Mouse (Mus musculus) CH12.LX (cell line): Measurements from ENCODE around the gene Moap1. TPM values are rescaled to one million over a fixed set of nuclear protein-coding genes. Genes with fewer than 3 reads are reported as not detected.

Source experiments
- DNase-seq: peaks from one replicate; pipeline ENCODE4 v3.0.0-alpha.2; 2013; ENCODE audit errors: extremely low read depth
- H3K27ac ChIP-seq: 2 replicates; pipeline ENCODE4 v1.5.1; 2012; ENCODE audit warnings: low read depth, mild to moderate bottlenecking, control low read depth, moderate library complexity; ENCODE audit not compliant: insufficient read depth
- H3K27me3 ChIP-seq: replicated peaks from 2 replicates; pipeline ENCODE3; 2012; ENCODE audit warnings: inconsistent platforms
- H3K36me3 ChIP-seq, 2 experiments: replicated peaks in 1 of 2; 2 replicates each; pipeline versions ENCODE3 to v1.6.1; 2012; ENCODE audit warnings: inconsistent platforms in 1 of 2, low read length in 1 of 2, mild to moderate bottlenecking in 1 of 2, mixed read lengths in 1 of 2, moderate library complexity in 1 of 2; ENCODE audit not compliant: control insufficient read depth in 1 of 2, insufficient read depth in 1 of 2
- H3K4me1 ChIP-seq, 2 experiments: 2 replicates each; pipeline ENCODE4 v1.6.1; 2012; ENCODE audit warnings: inconsistent platforms in 1 of 2, moderate library complexity in 1 of 2; ENCODE audit not compliant: insufficient read depth in 2 of 2, control insufficient read depth in 1 of 2
- H3K4me2 ChIP-seq: 2 replicates; pipeline ENCODE4 v1.6.1; 2012; ENCODE audit warnings: low read depth, mild to moderate bottlenecking, control low read depth; ENCODE audit not compliant: poor library complexity, insufficient read depth, severe bottlenecking
- H3K4me3 ChIP-seq, 3 experiments: fragments of 150-350 bp in 1 of 3; sonication (generic) in 1 of 3; replicated peaks in 1 of 3; 2 replicates each; pipeline versions ENCODE3 to v1.5.1; 2011 to 2012; ENCODE audit warnings: low read depth in 2 of 3, low read length in 2 of 3, mild to moderate bottlenecking in 2 of 3, moderate library complexity in 2 of 3, control low read depth in 1 of 3, improper control_type of control experiment in 1 of 3, inconsistent platforms in 1 of 3, mixed read lengths in 1 of 3; ENCODE audit not compliant: poor library complexity in 1 of 3
- H3K79me2 ChIP-seq: replicated peaks from 2 replicates; pipeline ENCODE4 v1.6.1; 2012; ENCODE audit warnings: mild to moderate bottlenecking, moderate library complexity; ENCODE audit not compliant: control insufficient read depth, poor library complexity, insufficient read depth, severe bottlenecking; ENCODE audit errors: extremely low read depth
- H3K9ac ChIP-seq: 2 replicates; pipeline ENCODE4 v1.6.1; 2012; ENCODE audit warnings: low read depth, mild to moderate bottlenecking, control low read depth, moderate library complexity; ENCODE audit not compliant: insufficient read depth
- H3K9me3 ChIP-seq: replicated peaks from 2 replicates; pipeline ENCODE3; 2012; ENCODE audit warnings: low read length, inconsistent platforms, mixed read lengths
- BHLHE40 ChIP-seq: IDR thresholded peaks from 2 replicates; pipeline ENCODE4 v1.6.1; 2011; ENCODE audit warnings: mild to moderate bottlenecking, low read depth, low read length, improper control_type of control experiment
- CHD1 ChIP-seq: IDR thresholded peaks from 2 replicates; pipeline ENCODE4 v1.6.1; 2012; ENCODE audit warnings: low read depth, low read length, improper control_type of control experiment, inconsistent platforms
- CHD2 ChIP-seq: IDR thresholded peaks from 2 replicates; pipeline ENCODE4 v1.6.1; 2011; ENCODE audit warnings: low read length, improper control_type of control experiment
- ELF1 ChIP-seq: IDR thresholded peaks from 2 replicates; pipeline ENCODE4 v1.6.1; 2014; ENCODE audit warnings: low read depth, mild to moderate bottlenecking, inconsistent platforms, low read length, improper control_type of control experiment
- EP300 ChIP-seq: IDR thresholded peaks from 2 replicates; pipeline ENCODE4 v1.6.1; 2011; ENCODE audit warnings: low read length, improper control_type of control experiment
- ETS1 ChIP-seq: conservative IDR thresholded peaks from 2 replicates; pipeline ENCODE4 v1.6.1; 2012; ENCODE audit warnings: low read depth, mild to moderate bottlenecking, inconsistent platforms, low read length, improper control_type of control experiment, moderate library complexity
- HCFC1 ChIP-seq: IDR thresholded peaks from 2 replicates; pipeline ENCODE4 v1.6.1; 2012; ENCODE audit warnings: low read depth, mild to moderate bottlenecking, inconsistent platforms, low read length, improper control_type of control experiment
- IRF4 ChIP-seq: IDR thresholded peaks from 2 replicates; pipeline ENCODE4 v1.6.1; 2014; ENCODE audit warnings: low read depth, mild to moderate bottlenecking, inconsistent platforms, low read length, improper control_type of control experiment
- JUN ChIP-seq: IDR thresholded peaks from 2 replicates; pipeline ENCODE4 v1.6.1; 2011; ENCODE audit warnings: low read depth, mild to moderate bottlenecking, low read length, improper control_type of control experiment, moderate library complexity; ENCODE audit not compliant: insufficient read depth
- JUND ChIP-seq: conservative IDR thresholded peaks from 2 replicates; pipeline ENCODE4 v1.6.1; 2011; ENCODE audit warnings: low read depth, low read length, improper control_type of control experiment
- KAT2A ChIP-seq: IDR thresholded peaks from 2 replicates; pipeline ENCODE4 v1.6.1; 2012; ENCODE audit warnings: low read length, improper control_type of control experiment, inconsistent platforms; ENCODE audit not compliant: insufficient replicate concordance
- MAX ChIP-seq: IDR thresholded peaks from 2 replicates; pipeline ENCODE4 v1.6.1; 2011; ENCODE audit warnings: low read length, improper control_type of control experiment
- MAZ ChIP-seq: IDR thresholded peaks from 2 replicates; pipeline ENCODE4 v1.6.1; 2012; ENCODE audit warnings: low read depth, mild to moderate bottlenecking, inconsistent platforms, low read length, improper control_type of control experiment, moderate library complexity
- MYC ChIP-seq: IDR thresholded peaks from 2 replicates; pipeline ENCODE4 v1.6.1; 2011; ENCODE audit warnings: low read depth, mild to moderate bottlenecking, improper control_type of control experiment, low read length
- NELFE ChIP-seq: IDR thresholded peaks from 2 replicates; pipeline ENCODE4 v1.6.1; 2011; ENCODE audit warnings: low read depth, low read length, improper control_type of control experiment
- POLR2A ChIP-seq: IDR thresholded peaks from 2 replicates; pipeline ENCODE4 v1.6.1; 2011; ENCODE audit warnings: low read depth, mild to moderate bottlenecking, improper control_type of control experiment, low read length
- RAD21 ChIP-seq: IDR thresholded peaks from 2 replicates; pipeline ENCODE4 v1.6.1; 2011; ENCODE audit warnings: low read depth, mild to moderate bottlenecking, low read length, improper control_type of control experiment, moderate library complexity
- RCOR1 ChIP-seq: conservative IDR thresholded peaks from 2 replicates; pipeline ENCODE4 v1.6.1; 2012; ENCODE audit warnings: low read depth, mild to moderate bottlenecking, inconsistent platforms, low read length, improper control_type of control experiment
- SIN3A ChIP-seq: IDR thresholded peaks from 2 replicates; pipeline ENCODE4 v1.6.1; 2012; ENCODE audit warnings: low read length, improper control_type of control experiment, inconsistent platforms
- TCF12 ChIP-seq: IDR thresholded peaks from 2 replicates; pipeline ENCODE4 v1.6.1; 2014; ENCODE audit warnings: low read depth, mild to moderate bottlenecking, inconsistent platforms, low read length, improper control_type of control experiment
- UBTF ChIP-seq: IDR thresholded peaks from 2 replicates; pipeline ENCODE4 v1.6.1; 2012; ENCODE audit warnings: low read depth, mild to moderate bottlenecking, inconsistent platforms, low read length, improper control_type of control experiment, moderate library complexity
- USF1 ChIP-seq: IDR thresholded peaks from 2 replicates; pipeline ENCODE4 v1.6.1; 2014; ENCODE audit warnings: low read depth, mild to moderate bottlenecking, inconsistent platforms, low read length, improper control_type of control experiment
- ZC3H11A ChIP-seq: IDR thresholded peaks from 2 replicates; pipeline ENCODE4 v1.6.1; 2012; ENCODE audit warnings: low read depth, mild to moderate bottlenecking, inconsistent platforms, low read length, improper control_type of control experiment
- ZKSCAN1 ChIP-seq: IDR thresholded peaks from 2 replicates; pipeline ENCODE4 v1.6.1; 2012; ENCODE audit warnings: low read depth, inconsistent platforms, low read length, improper control_type of control experiment, borderline replicate concordance
- ZMIZ1 ChIP-seq: IDR thresholded peaks from 2 replicates; pipeline ENCODE4 v1.6.1; 2012; ENCODE audit warnings: low read depth, mild to moderate bottlenecking, inconsistent platforms, low read length, improper control_type of control experiment
- dilution Hi-C: fragments of 300-500 bp; cut with MboI; formaldehyde crosslinking; loops from 2 replicates; pipeline ENCODE4 v1.14.3; 2020; ENCODE audit warnings: low sequenced_read_pairs; ENCODE audit not compliant: extremely low pct_unique_long_range_greater_than_20kb, extremely low pct_ligation_motif_present
- in situ Hi-C: fragments of 300-500 bp; cut with MboI; formaldehyde crosslinking; loops from 3 replicates; pipeline ENCODE4 v1.14.3; 2019; ENCODE audit warnings: low sequenced_read_pairs, low pct_ligation_motif_present, low pct_unique_long_range_greater_than_20kb, mixed read lengths
- polyA plus RNA-seq: library from polyadenylated mRNA; unstranded; fragments of >175 nt; gene quantifications from 2 replicates; pipeline ENCODE4 v1.2.1, GENCODE M21; 2012; ENCODE audit warnings: low read depth; ENCODE audit not compliant: insufficient read length
- total RNA-seq, 2 experiments: library from RNA; depleted of rRNA; stranded (reverse); fragments of 300-350 nt in 1 of 2; fragments of >200 nt in 1 of 2; gene quantifications; 2 replicates each; pipeline ENCODE4 v1.2.3; 2012 to 2014

Gene Moap1
- total and polyA plus RNA-seq, 3 experiments: 5.5 to 7.1 (median 6.1) TPM

DNA sequence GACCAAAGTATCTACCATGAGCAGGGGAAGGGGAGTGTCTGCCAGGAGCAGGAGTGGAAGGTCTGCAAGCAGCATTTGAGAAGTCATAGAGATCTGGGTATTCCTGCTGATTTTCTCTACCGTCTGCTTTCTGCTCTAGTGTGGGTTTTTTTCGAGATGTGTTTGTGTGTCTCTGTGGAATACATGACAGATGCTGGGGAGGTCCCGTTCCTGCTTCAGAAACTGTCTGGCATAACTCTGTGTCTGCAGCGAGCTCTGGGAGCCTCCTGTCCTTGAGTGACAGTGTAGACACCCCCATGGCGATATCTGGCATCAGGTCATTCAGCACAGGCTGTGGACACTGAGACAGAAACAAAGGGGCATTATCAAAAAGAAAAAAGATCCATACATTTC lies 42.1 kb upstream of the Moap1 start:
- Histone ChIP-seq H3K27ac (no peak overlapping the region), H3K27me3 (no peaks in the 10 kb centered on the region)
- TF ChIP-seq CHD2 (no peak), ELF1 (no peak), NELFE (no peak), ETS1 (no peak), KAT2A (no peak), RAD21 (no peak), USF1 (no peak), MAX (no peak), BHLHE40 (no peak), ZKSCAN1 (no peak), MAZ (no peak), JUN (no peak), UBTF (no peak)
- TF ChIP-seq, all 38 proteins: peak for 0
- in situ Hi-C loops: no loop called here
- no peak for DNase-seq
- H3K4me1 ChIP-seq: peaks cover 0 to 16% of the 10 kb centered on the region in 2 experiments; a peak in 2 of 4 replicates
- no peaks in the 10 kb centered on the region for H3K79me2 ChIP-seq
- peaks cover 27 to 62% of the 10 kb centered on the region in 2 experiments for H3K36me3 ChIP-seq
- H3K4me2 ChIP-seq: no peak overlapping the region
- no peaks in the 10 kb centered on the region for H3K9me3 ChIP-seq
- H3K4me3 ChIP-seq: no peak overlapping the region
- H3K9ac ChIP-seq: no peak overlapping the region
- dilution Hi-C loops: no loop called here

DNA sequence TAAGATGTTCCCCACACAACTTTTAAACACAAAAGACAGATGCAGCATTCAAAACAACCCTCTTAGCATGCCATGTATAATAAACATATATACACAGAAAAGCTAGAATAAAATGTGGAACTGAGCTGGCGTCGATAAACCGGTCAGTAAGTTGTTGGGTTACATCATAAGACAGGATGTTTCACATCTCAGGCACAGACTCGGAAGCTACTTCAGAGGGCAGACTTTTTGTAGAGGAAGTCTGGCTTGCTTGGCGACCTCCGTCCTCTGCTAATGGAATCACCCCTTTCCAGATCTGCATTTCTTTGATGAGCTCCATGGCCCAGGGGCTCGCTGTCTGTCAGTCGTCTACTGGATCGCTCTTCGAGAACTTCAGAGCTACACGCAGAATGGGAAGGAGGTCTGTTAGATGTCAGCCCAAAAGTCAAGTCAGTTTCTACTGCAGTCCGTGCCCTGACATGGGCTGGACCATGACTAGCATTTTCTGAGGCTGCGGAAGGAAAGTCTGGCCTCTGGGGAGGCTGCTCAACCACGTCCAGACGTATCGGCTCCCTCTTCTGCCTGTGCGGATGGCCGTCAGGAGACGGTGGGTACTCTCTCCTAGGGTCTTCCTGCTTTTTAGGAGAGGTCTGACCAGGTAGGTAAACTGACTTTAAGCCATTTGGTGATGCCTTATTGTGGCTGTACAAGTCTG lies 41.6 kb upstream of the Moap1 start:
- dilution Hi-C loops: no loop called here
- no peaks in the 10 kb centered on the region for H3K9me3 ChIP-seq
- H3K27ac ChIP-seq: no peak overlapping the region
- no peaks in the 10 kb centered on the region for H3K79me2 ChIP-seq
- TF ChIP-seq KAT2A (no peak), RCOR1 (no peak), MYC (no peak), IRF4 (no peak), SIN3A (no peak), ZC3H11A (no peak), TCF12 (no peak), JUN (no peak), RAD21 (no peak), EP300 (no peak), HCFC1 (no peak), JUND (no peak), CHD2 (no peak), BHLHE40 (no peak), POLR2A (no peak), ZKSCAN1 (no peak), USF1 (no peak), ZMIZ1 (no peak), CHD1 (no peak)
- peaks cover 22 to 59% of the 10 kb centered on the region in 2 experiments for H3K36me3 ChIP-seq
- in situ Hi-C loops: no loop called here
- H3K4me1 ChIP-seq: peaks cover 0 to 16% of the 10 kb centered on the region in 2 experiments; a peak in 2 of 4 replicates
- H3K9ac ChIP-seq: no peak overlapping the region
- H3K27me3 ChIP-seq: no peaks in the 10 kb centered on the region
- no peak overlapping the region for H3K4me2 ChIP-seq
- DNase-seq: no peak
- H3K4me3 ChIP-seq: no peak overlapping the region
